Mouse (Mus musculus): Measurements from ENCODE around the gene Tsen54.

DNA sequence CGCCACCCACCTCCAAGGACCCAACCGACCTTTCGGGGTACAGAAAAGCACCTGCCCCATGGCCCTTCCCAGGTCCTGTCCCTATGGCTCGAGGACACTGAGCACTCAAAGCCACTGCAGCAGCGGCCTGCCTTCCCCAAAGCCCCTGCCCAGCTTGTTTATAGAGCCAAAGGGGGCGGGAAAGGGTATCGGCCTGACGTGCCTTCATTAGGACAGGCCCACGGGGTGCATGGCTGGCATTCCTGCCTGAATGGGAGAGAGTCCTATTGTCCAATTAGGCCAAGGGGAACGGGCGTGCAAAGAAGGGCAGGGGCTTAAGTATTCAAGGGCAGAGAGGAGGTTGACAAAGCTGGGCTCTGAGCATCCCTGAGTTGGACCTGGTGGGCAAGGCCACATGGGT lies 6.6 kb upstream of the Tsen54 start:
- TF ChIP-seq CTCF (IDR thresholded peaks at IDR 0.05; ENCODE audit: low read depth) (no peak), EP300 (IDR thresholded peaks at IDR 0.05; ENCODE audit: low read depth) (no peak)
